Mouse (Mus musculus): ENCODE measurements around the gene Gm28372.

Gene Gm28372

DNA sequence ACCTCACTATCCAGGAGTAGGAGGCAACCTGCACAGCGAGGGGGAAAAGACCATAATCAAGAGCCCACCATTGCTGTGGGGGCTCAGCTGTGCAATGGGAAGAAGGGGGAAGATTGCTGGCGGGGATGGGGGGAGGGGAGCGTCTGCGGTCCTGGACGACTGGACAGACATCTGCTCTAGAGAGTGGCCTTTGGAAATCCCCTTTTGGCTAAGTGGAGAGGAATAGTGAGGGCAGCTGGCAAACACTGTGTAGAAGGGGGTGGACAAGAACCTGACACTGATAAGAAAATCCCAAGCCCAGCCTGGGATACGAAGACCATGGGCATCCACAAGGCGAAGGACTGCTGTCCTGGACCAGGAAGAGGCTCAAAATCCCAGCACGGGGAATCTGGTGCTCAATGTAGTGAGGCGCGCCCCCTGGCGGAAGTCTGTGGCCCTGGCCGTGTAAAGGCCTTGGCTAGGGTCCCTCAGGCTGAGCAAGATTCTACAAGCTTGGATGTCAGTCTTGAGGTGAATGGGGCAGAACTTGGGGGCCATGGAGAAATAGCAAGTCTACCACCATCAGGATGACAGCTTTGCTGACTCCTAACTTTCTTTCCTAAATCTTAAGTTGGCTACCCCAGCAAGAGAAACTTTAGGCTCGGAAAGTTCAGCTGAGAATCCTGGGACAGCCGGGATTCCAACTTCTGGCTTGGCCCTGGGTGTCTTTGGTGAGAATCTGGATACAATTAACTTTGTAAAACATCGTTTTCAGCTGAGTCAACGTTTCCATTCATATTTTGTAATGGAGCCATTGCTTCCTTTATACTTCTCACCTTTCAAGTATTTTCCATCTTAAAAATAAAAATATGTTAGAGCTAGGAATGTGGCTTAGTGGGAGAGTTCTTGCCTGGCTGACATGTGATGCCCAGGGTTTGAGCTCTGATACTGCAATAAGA is 6.8 kb downstream of the Gm28372 start:
- DNase-seq (ENCODE audit: low read depth) = peak; percentile 80

DNA sequence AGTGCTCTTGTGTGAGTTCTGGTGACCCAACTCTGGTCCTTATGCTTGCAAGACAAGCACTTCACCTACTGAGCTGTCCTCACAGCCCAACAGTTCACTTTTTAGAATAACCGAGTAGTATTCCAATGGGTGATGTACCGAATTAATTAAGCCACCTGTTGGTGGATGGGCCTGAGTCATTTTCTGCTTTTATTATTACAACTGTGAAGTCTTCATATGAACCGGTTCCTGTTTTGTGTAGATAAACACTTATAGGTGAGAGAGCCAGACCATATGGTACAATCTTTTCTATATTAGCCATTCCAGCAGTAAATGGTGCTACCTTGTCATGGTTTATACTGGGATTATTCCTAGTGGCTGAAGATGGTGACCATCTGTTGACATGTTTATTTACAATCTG is 7.7 kb downstream of the Gm28372 start:
- DNase-seq (ENCODE audit: low read depth) = no peak

DNA sequence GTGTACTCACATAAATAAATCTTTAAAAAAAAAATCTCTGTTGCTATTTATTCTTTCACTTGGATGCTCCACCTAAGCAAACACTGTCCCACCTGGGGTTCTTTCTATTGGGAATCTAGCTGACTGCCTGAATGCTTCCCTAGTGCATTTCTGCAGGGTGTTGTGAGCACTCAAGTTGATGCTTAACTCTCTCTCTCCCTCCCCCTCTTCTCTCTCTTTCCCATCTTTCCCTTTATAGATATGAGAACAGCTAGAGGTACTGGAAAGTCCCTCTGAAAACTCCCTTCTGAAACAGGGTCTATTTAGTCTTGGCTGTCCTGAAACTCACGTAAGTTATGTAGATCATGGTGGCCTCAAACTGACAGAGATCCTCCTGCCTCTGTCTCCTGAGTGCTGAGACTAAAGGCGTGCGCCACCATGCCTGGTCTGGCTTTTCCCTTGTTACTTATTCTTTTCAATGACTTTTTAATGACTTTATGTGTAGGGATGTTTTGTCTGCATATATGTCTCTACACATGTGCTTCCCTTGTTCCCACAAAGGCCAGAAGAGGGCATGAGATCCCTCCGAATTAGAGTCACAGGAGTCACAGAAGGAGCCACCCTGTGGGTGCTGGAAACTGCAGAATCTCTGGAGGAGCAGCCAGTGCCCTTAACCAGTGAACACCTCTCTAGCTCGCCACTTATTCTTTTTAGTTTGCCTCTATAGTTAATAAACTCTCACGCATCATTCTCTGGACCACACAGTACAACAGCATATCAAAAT is 9.2 kb downstream of the Gm28372 start:
- DNase-seq (ENCODE audit: low read depth) = peak; percentile 28

DNA sequence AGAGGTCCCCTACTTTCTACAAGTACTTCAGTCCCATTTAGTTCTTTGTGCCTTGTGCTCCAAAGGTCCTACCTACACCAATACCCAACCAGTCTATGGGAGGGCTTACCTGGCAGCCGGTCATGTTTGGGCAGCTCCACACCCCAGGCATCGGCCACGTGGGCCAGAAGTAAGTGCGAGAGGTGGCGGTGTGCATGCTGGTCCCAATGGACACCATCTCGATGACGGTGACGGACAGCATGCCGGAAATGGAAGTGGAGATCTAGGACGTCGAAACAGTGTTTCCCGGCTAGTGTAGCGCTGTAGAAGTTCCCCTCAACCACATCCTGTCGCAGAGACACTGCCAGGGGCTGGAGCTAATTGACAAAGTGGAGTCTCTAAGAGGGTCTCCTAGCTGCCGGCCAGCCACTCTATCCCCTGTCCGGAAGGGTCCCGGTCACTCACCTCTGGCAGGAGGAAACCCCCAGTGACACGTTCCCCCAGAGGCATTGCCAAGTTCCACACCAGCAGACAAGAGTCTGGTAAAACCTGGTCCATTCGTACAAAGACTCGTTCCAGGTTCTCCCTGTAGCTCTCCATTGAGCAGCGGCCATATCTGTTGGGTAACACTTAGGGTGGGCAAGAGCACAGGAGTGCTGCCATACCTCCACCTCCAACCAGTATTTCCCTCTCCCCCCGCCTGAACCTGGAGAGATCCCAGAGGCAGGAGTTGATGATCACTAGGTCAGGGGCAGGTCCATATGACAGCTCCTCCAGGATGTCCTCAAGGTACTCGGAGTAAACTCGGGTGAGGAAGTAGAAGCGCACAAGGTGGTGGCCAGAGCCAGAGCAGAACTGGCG is 17.0 kb downstream of the Gm28372 start:
- no peak for DNase-seq (ENCODE audit: low read depth)

DNA sequence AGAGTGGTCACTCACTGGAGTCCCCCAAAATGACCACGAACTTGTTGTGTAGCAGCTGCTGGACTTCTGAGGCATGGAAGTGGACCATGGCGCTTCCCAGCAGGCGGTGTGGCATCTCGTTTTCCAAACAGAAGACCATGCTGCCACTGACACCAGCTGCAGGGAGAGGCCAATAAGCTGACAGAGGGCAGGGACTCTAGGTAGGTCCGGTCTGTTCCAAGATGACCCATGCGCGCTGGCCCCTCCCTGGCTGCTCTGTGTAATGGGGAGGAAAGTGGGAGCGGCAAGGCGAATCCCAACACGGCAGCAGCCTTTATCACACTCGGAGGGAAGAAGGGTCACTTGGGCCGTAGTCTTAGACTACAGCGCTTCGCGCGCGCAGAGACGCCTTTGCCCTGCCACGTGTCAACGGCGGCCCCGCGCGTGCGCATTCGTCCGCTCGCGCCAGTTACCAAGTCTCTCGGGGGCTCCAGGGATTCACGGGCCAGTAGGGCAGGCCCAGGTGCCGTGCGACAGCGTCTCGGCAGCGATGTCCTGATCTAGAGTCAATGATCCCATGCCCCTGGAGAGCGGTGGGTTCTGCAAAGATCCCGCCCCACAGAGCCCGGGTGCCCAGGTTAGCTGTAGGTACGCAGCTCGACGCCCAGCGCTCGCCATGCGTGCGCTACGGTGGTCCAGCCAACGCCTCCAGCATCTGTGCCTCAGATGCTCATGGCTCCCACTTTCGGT is 18.5 kb downstream of the Gm28372 start:
- DNase-seq (ENCODE audit: low read depth) = peak; percentile 81

DNA sequence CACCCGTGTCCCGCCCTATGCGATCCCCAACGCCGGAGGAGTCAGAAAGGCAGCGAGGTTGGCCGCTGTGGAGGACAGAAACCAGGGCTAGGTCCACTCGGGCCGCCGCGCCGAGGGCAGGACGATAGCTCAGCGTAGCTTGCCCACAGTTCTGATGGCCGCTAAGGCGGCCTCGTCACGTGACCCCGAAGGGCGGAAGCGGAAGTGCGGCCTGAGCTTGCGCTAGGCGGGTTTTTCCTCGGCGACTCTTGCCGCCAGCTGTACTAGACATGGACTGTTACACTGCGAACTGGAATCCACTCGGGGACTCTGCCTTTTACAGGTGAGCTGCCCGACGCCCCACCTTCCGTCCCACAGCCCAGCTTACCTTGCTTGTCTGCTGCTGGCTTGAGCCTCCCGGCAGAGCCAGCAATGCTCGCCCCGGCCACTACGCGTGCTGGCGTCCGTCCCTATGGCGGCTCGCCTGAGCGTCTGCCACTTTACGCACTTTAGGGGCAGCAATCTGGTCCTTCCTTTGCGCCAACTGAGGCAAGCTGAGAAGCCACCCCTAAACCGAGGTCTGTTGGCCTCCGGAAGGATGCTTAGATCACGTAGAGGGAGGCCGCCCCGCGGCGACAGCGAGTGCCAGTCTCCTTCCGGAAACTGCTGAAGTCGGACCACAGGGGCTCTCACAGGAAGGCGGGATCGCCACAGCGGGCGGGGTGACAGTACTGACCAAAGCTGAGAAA is 19.3 kb downstream of the Gm28372 start, which contains the start of the genes Vps16 and Pced1a:
Gene Vps16 (plus strand): TSS at position 214 of the 728 bp plus-strand sequence.
Gene Pced1a (minus strand): TSS at position 576 of the 728 bp plus-strand sequence.
- DNase-seq (ENCODE audit: low read depth) = peak; percentile 95

DNA sequence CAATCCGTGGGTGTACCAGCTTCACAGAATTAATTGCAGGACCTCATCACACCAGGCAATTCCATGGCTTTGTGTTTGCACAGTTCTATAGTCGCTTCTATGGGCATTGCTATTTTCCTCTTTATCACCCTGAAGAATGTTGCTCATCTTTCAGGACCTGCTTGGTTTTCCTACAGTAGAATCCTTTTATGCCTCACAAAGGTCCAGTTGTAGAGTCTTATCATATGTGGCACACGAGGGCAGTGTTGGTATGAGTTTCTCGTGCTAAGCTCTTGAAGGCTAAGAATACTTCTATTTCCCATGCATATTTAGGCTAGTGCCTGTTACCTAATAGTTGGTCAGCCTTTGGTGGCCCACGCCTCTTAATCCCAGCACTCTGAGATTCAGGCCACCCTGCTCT is 20.1 kb downstream of the Gm28372 start:
- DNase-seq (ENCODE audit: low read depth) = peak; percentile 42

DNA sequence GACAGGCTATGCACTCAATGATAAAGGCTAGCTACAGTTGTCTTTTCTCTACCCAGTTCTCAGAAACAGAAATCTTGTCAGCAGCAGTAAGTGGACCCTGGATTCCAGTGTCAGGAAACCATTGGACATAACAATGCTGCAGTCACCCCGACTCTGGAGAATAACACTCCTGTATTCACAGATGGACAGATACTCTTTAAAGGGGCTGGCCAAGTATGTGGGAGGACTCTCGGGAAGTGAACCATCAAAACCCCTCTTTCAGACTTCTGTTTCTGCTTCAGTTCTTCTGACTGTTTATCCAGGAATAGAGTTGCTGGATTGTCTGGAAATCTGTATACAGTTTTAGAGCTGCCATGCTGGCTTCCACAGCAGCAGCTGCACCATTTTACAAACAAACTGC is 24.8 kb downstream of the Gm28372 start:
- DNase-seq (ENCODE audit: low read depth) = no peak

DNA sequence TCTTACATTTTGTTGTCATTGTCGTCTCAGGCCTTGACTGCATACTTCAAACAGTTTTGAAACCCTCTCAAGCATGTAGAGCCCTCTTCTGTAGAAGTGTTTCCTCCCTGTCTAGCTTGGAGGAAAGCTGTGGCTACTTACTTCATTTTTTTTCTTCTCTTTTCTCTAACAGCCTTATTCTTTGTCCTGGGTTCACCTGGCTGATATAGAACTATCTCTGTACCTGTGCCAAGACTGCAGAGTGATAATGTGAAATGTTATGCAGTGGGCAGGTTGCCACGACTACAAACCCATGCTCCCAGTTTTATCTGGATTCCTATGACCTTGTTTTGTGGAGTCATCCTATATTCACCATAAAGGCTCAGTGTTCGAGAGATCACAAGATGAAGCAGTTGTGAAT is 25.4 kb downstream of the Gm28372 start:
- no peak for DNase-seq (ENCODE audit: low read depth)

DNA sequence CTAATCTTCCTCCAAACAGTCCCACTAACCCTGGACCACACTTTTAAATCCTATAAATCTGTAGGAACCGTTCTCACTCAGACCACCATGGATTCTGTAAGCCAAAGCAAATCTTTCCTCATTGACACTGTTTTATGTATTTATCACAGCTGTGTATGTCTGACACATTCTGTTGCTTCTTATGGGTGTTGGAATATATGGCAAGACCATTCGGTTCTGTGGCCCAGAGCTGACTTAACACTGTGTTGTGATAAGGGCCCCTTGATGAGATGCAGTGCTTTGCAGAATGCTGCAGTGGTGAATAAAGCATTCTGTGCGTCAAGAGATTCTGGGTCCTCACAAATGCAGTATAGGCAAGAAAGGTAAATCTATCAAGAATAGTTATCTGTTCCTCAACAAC is 27.1 kb downstream of the Gm28372 start:
- DNase-seq (ENCODE audit: low read depth) = no peak

DNA sequence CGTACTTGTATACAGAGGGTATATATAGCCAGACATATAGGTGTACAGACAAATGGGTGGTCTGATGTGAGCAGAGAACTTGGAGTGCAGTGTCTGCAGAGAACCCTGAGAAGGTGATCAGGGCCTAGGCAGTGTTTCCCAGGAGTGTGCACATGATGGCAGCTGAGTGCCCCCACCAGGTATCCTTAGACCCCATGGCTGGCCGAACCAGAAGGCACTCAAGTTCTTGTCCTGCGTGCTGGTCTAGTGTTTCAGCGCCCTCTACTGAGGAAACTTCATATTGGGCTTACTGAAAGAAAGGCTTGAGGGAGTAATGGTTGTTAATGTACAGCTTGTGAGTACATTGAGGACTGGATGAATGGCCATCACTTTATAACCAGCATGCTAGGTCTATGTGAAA is 28.1 kb downstream of the Gm28372 start:
- peak; percentile 77 for DNase-seq (ENCODE audit: low read depth)

DNA sequence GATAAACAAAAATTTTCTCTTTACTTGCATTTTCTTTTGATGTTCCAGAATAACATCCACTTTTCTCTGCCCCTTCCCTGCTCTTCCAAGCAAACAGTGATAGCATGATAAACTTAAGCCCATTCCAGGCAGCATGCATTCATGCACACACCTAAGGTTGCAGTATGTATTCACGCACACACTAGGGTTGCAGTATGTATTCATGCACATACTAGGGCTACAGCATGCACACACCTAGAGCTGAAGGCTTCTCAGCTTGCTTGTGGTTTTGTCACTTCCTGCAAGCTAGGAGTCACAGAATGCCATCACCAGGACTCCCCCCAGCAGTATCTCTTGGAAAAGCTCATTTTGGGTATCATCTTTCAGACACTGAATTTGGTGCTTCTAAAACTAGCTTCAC is 31.7 kb downstream of the Gm28372 start:
- DNase-seq (ENCODE audit: low read depth) = no peak

DNA sequence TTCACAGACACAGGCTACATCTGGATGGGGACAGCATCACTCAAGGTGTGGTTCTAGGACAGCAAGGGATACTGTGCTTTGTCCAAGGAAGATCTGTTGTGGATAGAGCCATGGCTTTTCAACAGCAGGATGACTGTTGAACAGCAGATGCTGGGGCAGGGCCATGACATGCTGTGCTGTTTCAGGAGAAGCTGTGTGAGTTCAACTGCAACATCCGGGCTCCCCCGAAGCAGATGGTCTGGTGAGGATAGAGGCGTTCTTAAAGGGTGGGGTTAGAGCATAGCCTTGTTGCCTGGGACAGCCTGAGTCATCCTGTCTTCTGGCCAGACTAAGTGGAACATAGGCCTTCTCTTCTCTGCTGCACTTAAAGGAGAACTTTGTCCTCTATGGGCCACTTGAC is 33.8 kb downstream of the Gm28372 start:
- DNase-seq (ENCODE audit: low read depth) = no peak

DNA sequence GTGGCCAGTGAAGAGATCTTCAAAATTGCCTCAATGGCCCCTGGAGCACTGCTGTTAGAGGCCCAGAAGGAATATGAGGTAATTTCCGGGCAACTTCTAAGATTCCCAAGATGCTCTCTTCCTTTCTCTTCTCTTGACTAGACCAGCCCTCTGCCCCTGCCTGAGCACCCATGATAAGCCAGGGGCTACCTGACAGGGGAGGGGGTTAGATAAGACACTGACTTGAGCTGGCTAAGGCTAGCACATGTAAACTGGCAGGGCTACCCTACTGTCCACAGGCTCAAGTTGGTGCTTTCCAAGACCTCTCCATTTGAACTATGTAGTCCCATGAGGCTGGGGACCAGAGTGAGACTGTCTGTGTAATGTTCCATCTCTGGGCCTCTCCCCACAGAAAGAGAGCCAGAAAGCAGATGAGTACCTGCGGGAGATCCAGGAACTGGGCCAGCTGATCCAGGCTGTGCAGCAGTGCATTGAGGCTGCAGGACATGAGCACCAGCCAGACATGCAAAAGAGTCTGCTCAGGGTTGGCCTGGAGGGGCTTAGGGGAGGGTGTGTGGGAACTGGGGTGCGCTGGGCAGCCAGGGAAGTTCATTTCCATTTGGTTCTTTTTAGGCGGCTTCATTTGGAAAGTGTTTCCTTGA is 34.9 kb downstream of the Gm28372 start:
- no peak for DNase-seq (ENCODE audit: low read depth)

DNA sequence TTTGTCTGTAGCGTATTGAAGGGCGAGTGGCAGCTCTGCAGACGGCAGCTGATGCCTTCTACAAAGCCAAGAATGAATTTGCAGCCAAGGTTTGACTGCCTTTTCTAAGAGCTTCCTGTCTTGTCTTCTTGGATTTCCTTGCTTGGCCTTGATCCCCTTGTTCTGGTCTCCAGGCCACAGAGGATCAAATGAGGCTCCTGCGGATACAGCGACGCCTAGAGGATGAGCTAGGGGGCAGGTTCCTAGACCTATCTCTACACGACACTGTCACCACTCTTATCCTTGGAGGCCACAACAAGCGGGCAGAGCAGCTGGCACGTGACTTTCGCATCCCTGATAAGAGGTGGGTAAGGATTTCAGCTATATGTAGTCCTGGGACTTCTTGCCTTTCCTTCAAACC is 37.1 kb downstream of the Gm28372 start:
- no peak for DNase-seq (ENCODE audit: low read depth)

DNA sequence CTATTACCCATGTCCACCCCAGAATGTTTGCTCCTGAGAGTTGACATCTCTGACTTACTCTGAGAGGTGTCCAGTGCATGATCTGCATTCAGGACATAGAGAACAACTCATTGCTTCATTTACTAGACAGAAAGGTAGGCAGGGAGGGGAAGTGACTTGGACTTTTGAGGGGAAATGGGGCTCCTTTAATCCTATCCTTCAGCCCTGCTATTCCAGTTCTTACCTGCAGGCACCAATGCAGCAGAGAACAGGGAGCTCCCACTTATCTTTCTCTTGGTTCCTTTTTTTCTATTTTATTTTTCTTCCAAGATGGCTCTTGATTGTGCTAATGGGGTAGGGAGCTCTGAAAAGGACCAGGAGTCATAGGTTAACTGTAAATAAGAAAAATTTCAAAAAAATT is 43.4 kb downstream of the Gm28372 start:
- peak; percentile 29 for DNase-seq (ENCODE audit: low read depth)

DNA sequence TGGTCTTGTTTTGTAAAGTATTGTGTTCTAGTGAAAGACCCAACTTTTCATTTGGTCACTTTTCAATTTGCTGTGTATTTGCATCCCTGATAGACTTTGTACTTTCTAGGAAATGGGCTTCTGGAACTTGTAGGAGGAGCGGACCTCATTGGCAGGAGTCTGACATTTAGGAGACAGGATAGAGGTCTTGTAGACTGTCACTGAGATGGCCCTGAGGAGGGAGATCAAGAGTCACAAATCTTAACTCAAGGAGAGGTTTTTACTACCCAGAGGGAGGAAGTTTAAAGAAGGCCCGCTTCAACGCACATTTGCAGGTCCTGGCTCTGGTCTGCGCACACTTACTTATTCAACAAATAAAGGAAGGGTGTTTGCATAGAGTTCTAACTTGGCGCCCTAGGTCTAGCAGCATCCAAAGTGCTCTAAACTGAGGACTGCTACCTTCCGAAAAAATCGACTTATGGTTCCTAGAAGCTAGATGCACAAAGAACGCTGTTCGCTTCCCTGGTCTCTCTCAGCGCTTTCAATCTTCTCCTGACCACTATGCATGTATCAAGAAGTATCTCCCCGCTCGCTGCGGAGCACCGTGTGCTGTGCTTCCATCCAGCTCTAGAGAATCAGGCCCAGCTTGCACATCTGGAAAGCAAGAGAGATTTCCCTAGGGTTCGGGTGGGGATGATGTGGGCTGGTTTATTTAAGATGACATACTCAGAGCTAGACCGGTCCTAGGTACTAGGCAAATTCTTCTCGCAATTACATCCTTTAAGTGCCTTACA is 44.2 kb downstream of the Gm28372 start:
- DNase-seq (ENCODE audit: low read depth) = peak; percentile 59

DNA sequence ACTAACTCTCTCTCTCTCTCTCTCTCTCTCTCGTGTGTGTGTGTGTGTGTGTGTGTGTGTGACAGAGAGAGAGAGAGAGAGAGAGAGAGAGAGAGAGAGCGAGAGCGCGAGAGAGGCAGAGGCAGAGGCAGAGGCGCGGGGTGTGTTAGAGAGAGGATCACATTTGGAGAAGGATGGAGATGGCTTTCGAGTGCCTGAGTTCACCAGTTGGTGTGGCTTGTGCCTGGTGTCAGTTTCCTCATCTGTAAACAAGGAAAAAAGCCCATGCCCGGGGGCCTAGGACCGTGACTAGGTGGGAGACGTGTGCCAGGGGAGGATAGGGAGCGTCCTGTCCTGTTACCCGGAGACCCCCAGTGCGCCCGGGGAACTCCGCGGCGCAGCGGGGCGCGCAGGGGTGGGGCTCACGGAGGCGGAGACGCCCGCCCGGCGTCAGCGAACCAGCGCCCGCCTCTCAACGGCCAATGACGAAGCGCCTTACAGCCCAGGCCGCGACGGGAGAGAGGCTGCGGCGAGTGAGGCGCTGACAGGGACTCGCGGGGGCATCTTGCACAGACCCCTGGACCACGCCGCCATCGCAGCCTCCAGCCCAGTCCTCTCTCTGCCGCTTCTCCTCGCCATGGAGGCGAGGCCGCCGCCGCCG is 44.9 kb downstream of the Gm28372 start, which contains the start of gene Ptpra:
Gene Ptpra (plus strand): TSS at position 485 of the 640 bp plus-strand sequence.
- peak; percentile 92 for DNase-seq (ENCODE audit: low read depth)

DNA sequence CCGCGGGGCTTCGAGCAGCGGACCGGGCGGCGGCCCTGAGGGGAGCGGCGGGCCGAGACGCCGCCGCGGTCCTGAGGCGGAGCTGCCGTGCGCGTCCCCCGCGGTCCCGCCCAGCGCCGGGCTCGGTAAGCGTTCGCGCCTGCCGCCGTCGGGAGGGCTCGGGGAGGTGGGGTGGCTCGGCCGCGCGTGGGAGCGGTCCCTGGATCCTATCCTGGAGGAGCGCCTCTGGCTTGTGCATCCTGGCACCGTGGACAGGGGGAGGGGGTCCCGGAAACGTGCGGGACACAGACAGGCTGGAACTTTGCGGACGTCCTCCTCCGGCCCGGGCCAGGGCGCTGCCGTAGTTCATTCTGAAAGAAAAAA is 45.4 kb downstream of the Gm28372 start:
- peak; percentile 81 for DNase-seq (ENCODE audit: low read depth)
